Mouse (Mus musculus) intestine, embryonic 16.5 days (tissue): ENCODE data around the gene Chd2. TPM values are rescaled to one million over a fixed set of nuclear protein-coding genes. Genes with fewer than 3 reads are reported as not detected.

Experiments used
- ATAC-seq: fragments of 200-750 bp; cut with Nextera tagmentation; 2 replicates; pipeline ENCODE4 v1.8.0; 2017; ENCODE audit warnings: moderate TSS enrichment, moderate library complexity
- H3K27ac ChIP-seq: fragments of 300-500 bp; sonication (generic); 2 replicates; pipeline ENCODE4 v1.5.1; 2014; ENCODE audit warnings: mild to moderate bottlenecking, low read length
- H3K27me3 ChIP-seq: fragments of 300-500 bp; sonication (generic); replicated peaks from 2 replicates; pipeline ENCODE4 v1.6.1; 2014; ENCODE audit warnings: low read length, control low read depth, mixed read lengths; ENCODE audit not compliant: control insufficient read depth, insufficient read depth
- H3K36me3 ChIP-seq: fragments of 300-500 bp; sonication (generic); 2 replicates; pipeline ENCODE4 v1.6.1; 2014; ENCODE audit warnings: low read length, control low read depth; ENCODE audit not compliant: control insufficient read depth, insufficient read depth
- H3K4me1 ChIP-seq: fragments of 300-500 bp; sonication (generic); 2 replicates; pipeline ENCODE4 v1.6.1; 2014; ENCODE audit warnings: low read length, control low read depth, mixed read lengths; ENCODE audit not compliant: control insufficient read depth, insufficient read depth
- H3K4me2 ChIP-seq: fragments of 300-500 bp; sonication (generic); 2 replicates; pipeline ENCODE4 v1.6.1; 2014; ENCODE audit warnings: low read depth, low read length, control low read depth
- H3K4me3 ChIP-seq: fragments of 300-500 bp; sonication (generic); 2 replicates; pipeline ENCODE4 v1.5.1; 2014; ENCODE audit warnings: mild to moderate bottlenecking, low read length
- H3K9ac ChIP-seq: fragments of 300-500 bp; sonication (generic); 2 replicates; pipeline ENCODE4 v1.6.1; 2014; ENCODE audit warnings: low read depth, low read length
- H3K9me3 ChIP-seq: fragments of 300-500 bp; sonication (generic); 2 replicates; pipeline ENCODE4 v1.6.1; 2016; ENCODE audit warnings: low read length, control low read depth; ENCODE audit not compliant: control insufficient read depth
- WGBS: fragments of 180-500 bp; shearing (Covaris S2); extraction: QIAGEN DNeasy Blood & Tissue Kit; methylation state at CpG from one replicate; pipeline ENCODE4 v1.1.7; 2014; 5-methylcytosine and 5-hydroxymethylcytosine counted together
- polyA plus RNA-seq: library from polyadenylated mRNA; unstranded; fragments of >200 nt; fragmentation: Nextera tagmentation; extraction: Ambion mirVana; gene quantifications from 2 replicates; pipeline ENCODE4 v1.2.1, GENCODE M21; 2015

The Chd2 gene
- polyA plus RNA-seq, 1 experiment from 2014 or later = 40.1 TPM

DNA sequence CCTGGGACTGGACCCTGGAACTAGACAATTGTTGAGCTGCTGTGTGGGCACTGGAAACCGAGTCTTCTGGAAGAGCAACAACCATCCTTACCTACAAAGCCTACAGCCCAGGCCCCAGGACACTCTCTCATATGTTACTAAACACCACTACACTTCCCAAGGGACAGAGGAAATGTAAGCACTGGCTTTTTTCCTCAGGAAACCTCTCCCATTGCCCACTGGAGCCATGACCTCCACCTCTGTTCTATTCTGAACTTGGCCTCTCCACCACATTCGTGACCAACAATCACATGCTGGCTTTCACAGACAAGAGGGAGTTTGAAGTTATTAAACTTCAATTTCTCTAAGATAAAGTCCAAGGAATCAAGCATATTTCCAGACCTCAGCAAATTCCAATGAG, 43.4 kb downstream of the Chd2 start:
- 88% methylated on average over 2 of the region's 2 CpGs for WGBS
- Histone ChIP-seq H3K4me2 (no peak overlapping the region), H3K27me3 (no peaks in the 10 kb centered on the region), H3K9me3 (no peaks in the 10 kb centered on the region), H3K9ac (no peak overlapping the region), H3K4me3 (no peak overlapping the region), H3K27ac (no peak overlapping the region), H3K36me3 (peaks cover 31% of the 10 kb centered on the region), H3K4me1 (no peaks in the 10 kb centered on the region)
- ATAC-seq = no peak

GRCm38 (mm10) chr7:73489261-73489660, 52.4 kb downstream of the Chd2 start:
- Histone ChIP-seq H3K9ac (no peak overlapping the region), H3K27me3 (no peaks in the 10 kb centered on the region), H3K27ac (no peak overlapping the region), H3K36me3 (peaks cover 22% of the 10 kb centered on the region), H3K4me3 (no peak overlapping the region), H3K4me2 (no peak overlapping the region), H3K4me1 (no peaks in the 10 kb centered on the region), H3K9me3 (no peaks in the 10 kb centered on the region)
- 68% methylated on average over 5 of the region's 5 CpGs for WGBS
- no peak for ATAC-seq

GRCm38 (mm10) chr7:73481094-73481493, 60.5 kb downstream of the Chd2 start:
- no peaks in the 10 kb centered on the region for H3K4me1 ChIP-seq
- no peaks in the 10 kb centered on the region for H3K27me3 ChIP-seq
- H3K27ac ChIP-seq = no peak overlapping the region
- H3K4me2 ChIP-seq = no peak overlapping the region
- H3K4me3 ChIP-seq = no peak overlapping the region
- WGBS = 71% methylated on average over 6 of the region's 6 CpGs
- ATAC-seq = no peak
- H3K36me3 ChIP-seq = peaks cover 19% of the 10 kb centered on the region; the same call in 1 of the 2 replicates
- H3K9me3 ChIP-seq = no peaks in the 10 kb centered on the region
- H3K9ac ChIP-seq = no peak overlapping the region

GRCm38 (mm10) chr7:73479506-73479905, 62.1 kb downstream of the Chd2 start:
- WGBS = 63% methylated on average over 3 of the region's 3 CpGs
- Histone ChIP-seq H3K9me3 (no peaks in the 10 kb centered on the region), H3K36me3 (peaks cover 32% of the 10 kb centered on the region), H3K4me2 (no peak overlapping the region), H3K27ac (no peak overlapping the region), H3K4me3 (no peak overlapping the region), H3K9ac (no peak overlapping the region), H3K4me1 (no peaks in the 10 kb centered on the region), H3K27me3 (no peaks in the 10 kb centered on the region)
- ATAC-seq = no peak

DNA sequence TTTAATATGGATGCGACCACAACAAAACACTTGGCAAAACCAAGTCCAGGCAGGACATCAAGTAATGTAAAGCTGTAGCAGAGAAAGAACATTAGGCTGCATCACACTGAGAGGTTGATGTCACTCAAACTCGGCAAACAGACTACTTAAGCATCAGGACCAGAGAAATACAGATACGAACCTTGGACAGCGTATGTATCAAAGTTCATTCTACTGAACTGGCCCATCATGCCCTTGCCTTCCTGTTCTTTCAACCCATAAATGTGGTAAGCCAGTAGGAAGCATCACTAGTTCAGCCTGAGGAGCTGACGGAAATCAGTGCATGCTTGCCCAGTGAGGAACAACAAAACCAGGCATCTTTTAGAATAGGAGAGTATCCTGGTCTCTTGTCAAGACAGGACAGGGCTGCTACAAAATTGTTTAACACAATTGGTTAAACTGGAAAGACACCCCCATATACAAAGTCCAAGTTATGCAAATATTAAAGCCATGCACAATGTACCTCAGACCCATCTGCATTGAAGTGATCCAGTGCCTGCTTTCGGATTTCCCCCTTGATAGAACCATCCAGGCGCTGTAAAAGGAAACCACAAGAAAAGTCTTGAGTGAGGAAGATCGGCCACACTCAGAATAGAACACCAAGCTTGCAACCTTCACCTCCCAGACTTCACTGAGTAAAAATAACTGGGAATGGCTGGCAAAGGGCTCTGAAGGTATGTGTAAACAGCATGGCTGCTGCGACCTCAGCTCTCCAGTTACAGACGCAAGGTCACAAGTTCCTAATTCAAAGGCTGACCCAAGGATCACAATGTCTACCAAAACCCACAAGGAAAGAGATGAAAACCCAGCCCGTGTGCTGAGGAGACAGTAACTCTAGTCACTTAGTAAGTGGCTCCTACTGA, 63.2 kb downstream of the Chd2 start:
- Histone ChIP-seq H3K9ac (no peak overlapping the region), H3K4me1 (no peaks in the 10 kb centered on the region), H3K9me3 (no peaks in the 10 kb centered on the region), H3K27ac (no peak overlapping the region), H3K4me2 (no peak overlapping the region), H3K4me3 (no peak overlapping the region), H3K27me3 (no peaks in the 10 kb centered on the region), H3K36me3 (peaks cover 40% of the 10 kb centered on the region)
- ATAC-seq = no peak
- WGBS = 79% methylated on average over 11 of the region's 11 CpGs

- no peak for ATAC-seq
- Histone ChIP-seq H3K4me2 (no peak overlapping the region), H3K27ac (no peak overlapping the region), H3K36me3 (peaks cover 36% of the 10 kb centered on the region), H3K4me1 (no peaks in the 10 kb centered on the region), H3K9me3 (no peaks in the 10 kb centered on the region), H3K27me3 (no peaks in the 10 kb centered on the region), H3K4me3 (no peak overlapping the region), H3K9ac (no peak overlapping the region)
- WGBS = 93% methylated on average over 3 of the region's 3 CpGs
Measured at GRCm38 (mm10) chr7:73467741-73468140, 73.9 kb downstream of the Chd2 start.

DNA sequence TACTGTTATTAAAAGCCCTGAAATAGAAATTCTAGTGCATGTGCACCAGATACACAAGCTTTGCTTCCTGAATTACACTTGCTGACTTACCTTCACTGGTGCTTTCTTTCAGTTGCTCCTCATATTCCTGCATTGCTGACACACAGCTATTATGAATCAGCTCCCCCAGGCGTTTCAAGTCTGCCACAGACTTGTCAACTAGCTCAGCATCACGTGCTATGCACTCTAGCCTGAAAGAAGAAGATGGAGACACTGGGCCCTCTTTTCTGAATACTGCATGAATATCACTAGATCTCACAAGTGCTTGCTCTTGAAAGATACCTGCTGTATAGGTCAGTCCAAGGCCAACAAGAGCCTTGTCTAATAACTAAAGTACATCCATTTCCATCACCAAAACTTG, 78.1 kb downstream of the Chd2 start:
- no peaks in the 10 kb centered on the region for H3K27me3 ChIP-seq
- peaks cover 32% of the 10 kb centered on the region for H3K36me3 ChIP-seq
- no peak overlapping the region for H3K27ac ChIP-seq
- no peak overlapping the region for H3K4me3 ChIP-seq
- no peak for ATAC-seq
- H3K4me2 ChIP-seq = no peak overlapping the region
- H3K4me1 ChIP-seq = no peaks in the 10 kb centered on the region
- 87% methylated on average over 2 of the region's 2 CpGs for WGBS
- no peak overlapping the region for H3K9ac ChIP-seq
- H3K9me3 ChIP-seq = no peaks in the 10 kb centered on the region

DNA sequence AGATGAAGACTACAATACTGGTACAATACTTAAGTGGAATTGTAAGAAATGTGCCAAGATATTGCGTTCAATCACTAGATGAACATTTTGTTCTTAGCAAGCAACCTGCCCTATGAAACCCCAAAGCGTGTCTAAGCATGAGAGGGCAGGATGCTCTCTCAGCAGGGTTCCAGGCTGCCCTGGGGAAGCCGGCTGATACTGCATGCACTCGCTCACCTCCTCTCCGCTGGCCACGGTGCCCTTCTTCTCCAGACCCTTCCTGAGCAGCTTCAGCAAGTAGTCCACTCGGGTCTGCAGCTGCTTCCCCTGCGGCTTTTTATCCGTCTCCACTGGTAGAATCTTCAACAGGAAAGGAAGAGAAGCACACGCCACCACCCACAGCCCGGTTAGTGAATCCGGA, 87.5 kb downstream of the Chd2 start:
- ATAC-seq = no peak
- H3K36me3 ChIP-seq = peaks cover 52% of the 10 kb centered on the region
- no peak overlapping the region for H3K4me2 ChIP-seq
- no peaks in the 10 kb centered on the region for H3K27me3 ChIP-seq
- H3K9me3 ChIP-seq = no peaks in the 10 kb centered on the region
- H3K9ac ChIP-seq = no peak overlapping the region
- WGBS = 94% methylated on average over 12 of the region's 12 CpGs
- no peak overlapping the region for H3K27ac ChIP-seq
- no peaks in the 10 kb centered on the region for H3K4me1 ChIP-seq
- H3K4me3 ChIP-seq = no peak overlapping the region

DNA sequence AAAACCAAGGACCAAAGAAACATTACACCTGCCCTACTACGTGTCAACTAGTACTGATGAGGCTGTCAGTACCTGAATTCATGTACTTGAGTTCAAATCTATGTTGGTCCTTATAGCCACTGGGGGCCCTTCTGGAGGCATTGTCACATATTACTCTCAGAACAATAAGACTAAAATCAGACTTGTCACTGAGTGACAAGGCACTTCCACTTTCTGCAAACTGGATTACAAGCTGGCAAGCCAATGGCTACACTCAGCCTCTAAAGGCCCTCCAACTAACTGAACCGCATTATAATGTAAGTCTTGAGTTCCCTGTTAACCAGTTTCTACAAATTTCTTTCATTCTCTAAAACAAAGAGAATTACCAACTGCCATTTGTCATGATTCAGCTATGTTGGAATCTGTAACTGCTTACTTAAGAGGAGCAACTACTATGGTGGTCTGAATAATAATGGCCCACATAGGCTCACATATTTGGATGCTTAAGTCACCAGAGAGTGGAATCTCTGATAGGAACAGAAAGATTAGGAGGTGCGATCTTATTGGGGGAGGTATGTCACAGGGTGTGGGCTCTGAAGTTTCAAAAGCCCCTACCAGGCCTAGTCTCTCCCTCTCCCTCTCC, 89.3 kb downstream of the Chd2 start:
- Histone ChIP-seq H3K9ac (no peak overlapping the region), H3K4me3 (no peak overlapping the region), H3K9me3 (no peaks in the 10 kb centered on the region), H3K36me3 (peaks cover 57% of the 10 kb centered on the region), H3K27me3 (no peaks in the 10 kb centered on the region), H3K4me1 (no peaks in the 10 kb centered on the region), H3K4me2 (no peak overlapping the region), H3K27ac (no peak overlapping the region)
- no peak for ATAC-seq
- 91% methylated on average over 3 of the region's 3 CpGs for WGBS
